21 mouse cellular contexts compared by ENCODE assay signal in genomic region chr17:7221310-7221709, GRCm38 (mm10). TPM values are rescaled to one million over a fixed set of nuclear protein-coding genes. Genes with fewer than 3 reads are reported as not detected.
A peak's percentile ranks its signal among the peaks of the same experiment; 100 is the strongest.
DNase-seq lines count a peak whose midpoint lies in the region; ATAC-seq and TF ChIP-seq lines count a peak whose summit lies in the region.
"Had no signal": no experiment of that assay in that cellular context is flagged by ENCODE, and none has a peak within 500 bp of the region (broad histone marks: within the 10 kb centered on the region; RNA-seq: fewer than 3 reads in every experiment).

No protein-coding gene starts in this region.

- no peaks in the 10 kb centered on the region for H3K9me3 ChIP-seq in forebrain, embryonic 15.5 days
- H3K9me3 ChIP-seq in forebrain, postnatal 0 days (ENCODE audit: low read length): no peaks in the 10 kb centered on the region
- H3K9me3 ChIP-seq in hindbrain, embryonic 10.5 days: no peaks in the 10 kb centered on the region
- no peaks in the 10 kb centered on the region for H3K9me3 ChIP-seq in hindbrain, embryonic 16.5 days (ENCODE audit: control insufficient read depth, low read length)
- H3K9me3 ChIP-seq in midbrain, embryonic 10.5 days (replicated peaks): no peaks in the 10 kb centered on the region
- no peaks in the 10 kb centered on the region for H3K9me3 ChIP-seq in midbrain, embryonic 16.5 days (replicated peaks; ENCODE audit: control insufficient read depth, low read length, poor library complexity, severe bottlenecking)
- H3K9me3 ChIP-seq: intestine, embryonic 15.5 days had no signal

- no peak overlapping the region for H3K9ac ChIP-seq in forebrain, embryonic 15.5 days (replicated peaks)
- H3K9ac ChIP-seq in forebrain, postnatal 0 days: no peak overlapping the region
- no peak overlapping the region for H3K9ac ChIP-seq in hindbrain, embryonic 16.5 days (ENCODE audit: low read depth, low read length)
- H3K9ac ChIP-seq in midbrain, embryonic 16.5 days (ENCODE audit: low read depth, low read length): no peak overlapping the region
- H3K9ac ChIP-seq: heart, embryonic 13.5 days; hindbrain, embryonic 14.5 days; intestine, embryonic 15.5 days had no signal

- H3K4me1 ChIP-seq in forebrain, embryonic 15.5 days: peaks cover 28% of the 10 kb centered on the region
- peaks cover 14% of the 10 kb centered on the region for H3K4me1 ChIP-seq in forebrain, postnatal 0 days (ENCODE audit: insufficient read depth)
- H3K4me1 ChIP-seq in hindbrain, embryonic 10.5 days (replicated peaks): peaks cover 19% of the 10 kb centered on the region; the same call in 1 of the 2 replicates
- peaks cover 20% of the 10 kb centered on the region for H3K4me1 ChIP-seq in hindbrain, embryonic 16.5 days (ENCODE audit: control insufficient read depth, insufficient read depth, low read depth, low read length)
- H3K4me1 ChIP-seq in midbrain, embryonic 10.5 days: peaks cover 15% of the 10 kb centered on the region
- H3K4me1 ChIP-seq in midbrain, embryonic 16.5 days (ENCODE audit: control insufficient read depth, insufficient read depth, low read length): peaks cover 16% of the 10 kb centered on the region

- no peaks in the 10 kb centered on the region for H3K27me3 ChIP-seq in forebrain, embryonic 15.5 days
- H3K27me3 ChIP-seq in forebrain, postnatal 0 days (ENCODE audit: insufficient read depth, low read length): no peaks in the 10 kb centered on the region
- H3K27me3 ChIP-seq in hindbrain, embryonic 10.5 days (ENCODE audit: insufficient read depth, poor library complexity, severe bottlenecking): no peaks in the 10 kb centered on the region
- H3K27me3 ChIP-seq in hindbrain, embryonic 16.5 days (replicated peaks; ENCODE audit: control insufficient read depth, insufficient read depth, low read length): no peaks in the 10 kb centered on the region
- no peaks in the 10 kb centered on the region for H3K27me3 ChIP-seq in midbrain, embryonic 10.5 days (ENCODE audit: low read depth, poor library complexity, severe bottlenecking)
- H3K27me3 ChIP-seq in midbrain, embryonic 16.5 days (ENCODE audit: control insufficient read depth, insufficient read depth, low read depth, low read length): no peaks in the 10 kb centered on the region
- H3K27me3 ChIP-seq: heart, embryonic 13.5 days; intestine, embryonic 15.5 days had no signal

- ATAC-seq in forebrain, embryonic 15.5 days (replicated peaks): no peak
- ATAC-seq in forebrain, postnatal 0 days: no peak
- ATAC-seq in hindbrain, embryonic 16.5 days: no peak
- no peak for ATAC-seq in midbrain, embryonic 16.5 days
- ATAC-seq: activated CD4-positive, CD25-positive, alpha-beta regulatory T cell, adult 4 months; CD4-positive, CD25-positive, alpha-beta regulatory T cell, adult 4 months; intestine, embryonic 15.5 days had no signal

- H3K4me3 ChIP-seq in forebrain, embryonic 15.5 days: no peak overlapping the region
- no peak overlapping the region for H3K4me3 ChIP-seq in forebrain, postnatal 0 days (ENCODE audit: low read depth, low read length)
- H3K4me3 ChIP-seq in hindbrain, embryonic 10.5 days: no peak overlapping the region
- no peak overlapping the region for H3K4me3 ChIP-seq in hindbrain, embryonic 16.5 days (ENCODE audit: low read length)
- H3K4me3 ChIP-seq in midbrain, embryonic 10.5 days: no peak overlapping the region
- no peak overlapping the region for H3K4me3 ChIP-seq in midbrain, embryonic 16.5 days (ENCODE audit: low read depth, low read length)
- H3K4me3 ChIP-seq: heart, embryonic 13.5 days; intestine, embryonic 15.5 days had no signal

- H3K36me3 ChIP-seq in forebrain, embryonic 15.5 days: no peaks in the 10 kb centered on the region
- no peaks in the 10 kb centered on the region for H3K36me3 ChIP-seq in forebrain, postnatal 0 days (ENCODE audit: insufficient read depth)
- H3K36me3 ChIP-seq in hindbrain, embryonic 10.5 days: 0 out of 2 replicates have a peak, but pooled peaks cover 3% of the 10 kb centered on the region
- no peaks in the 10 kb centered on the region for H3K36me3 ChIP-seq in hindbrain, embryonic 16.5 days (ENCODE audit: control insufficient read depth, insufficient read depth, low read length)
- H3K36me3 ChIP-seq in midbrain, embryonic 10.5 days: no peaks in the 10 kb centered on the region
- H3K36me3 ChIP-seq in midbrain, embryonic 16.5 days (ENCODE audit: control insufficient read depth, insufficient read depth, low read length): no peaks in the 10 kb centered on the region
- H3K36me3 ChIP-seq: intestine, embryonic 15.5 days had no signal

- TF ChIP-seq CTCF in forebrain, postnatal 0 days (IDR thresholded peaks at IDR 0.05; ENCODE audit: low read depth): no peak

- WGBS in forebrain, embryonic 15.5 days: 90% methylated on average over 4 of the region's 4 CpGs
- 93% methylated on average over 4 of the region's 4 CpGs for WGBS in forebrain, postnatal 0 days
- whole genome bisulfite sequencing in hindbrain, embryonic 10.5 days: 88% methylated on average over 4 of the region's 4 CpGs
- 85% methylated on average over 4 of the region's 4 CpGs for WGBS in hindbrain, embryonic 16.5 days
- 86% methylated on average over 4 of the region's 4 CpGs for WGBS in midbrain, embryonic 10.5 days
- 94% methylated on average over 4 of the region's 4 CpGs for WGBS in midbrain, embryonic 16.5 days

- peak overlapping the region; percentile 57; the same call in 1 of the 2 replicates for H3K27ac ChIP-seq in forebrain, embryonic 15.5 days (replicated peaks)
- no peak overlapping the region for H3K27ac ChIP-seq in forebrain, postnatal 0 days (ENCODE audit: low read depth, low read length)
- peak overlapping the region; percentile 45 for H3K27ac ChIP-seq in hindbrain, embryonic 10.5 days
- no peak overlapping the region for H3K27ac ChIP-seq in hindbrain, embryonic 16.5 days (ENCODE audit: low read depth, low read length)
- H3K27ac ChIP-seq in midbrain, embryonic 10.5 days (replicated peaks): 0 out of 2 replicates have a peak overlapping the region, but pooled peaks have one; percentile 49
- H3K27ac ChIP-seq in midbrain, embryonic 16.5 days (ENCODE audit: low read length): no peak overlapping the region
- H3K27ac ChIP-seq: heart, embryonic 13.5 days; hindbrain, embryonic 14.5 days; intestine, embryonic 15.5 days had no signal

- H3K4me2 ChIP-seq in forebrain, embryonic 15.5 days (replicated peaks): no peak overlapping the region
- no peak overlapping the region for H3K4me2 ChIP-seq in forebrain, postnatal 0 days (ENCODE audit: low read depth)
- no peak overlapping the region for H3K4me2 ChIP-seq in hindbrain, embryonic 16.5 days (ENCODE audit: low read length)
- no peak overlapping the region for H3K4me2 ChIP-seq in midbrain, embryonic 16.5 days (ENCODE audit: low read length)
- H3K4me2 ChIP-seq: heart, embryonic 13.5 days; hindbrain, embryonic 14.5 days; intestine, embryonic 15.5 days had no signal

- no peak for DNase-seq in forebrain, postnatal 0 days
- DNase-seq in hindbrain, embryonic 10.5 days (ENCODE audit: low spot score): no peak
- DNase-seq in midbrain, embryonic 10.5 days (ENCODE audit: low spot score): no peak
- no peak for DNase-seq in adrenal gland, adult 2 months
- DNase-seq: adrenal gland, postnatal 10 days; adrenal gland, postnatal 36 days; cerebellum, adult 18-20 months; cerebellum, adult 9-10 months; cerebellum, postnatal 14 days; gastrocnemius, postnatal 25 days; heart, adult 18-20 months; kidney, adult 11 months; kidney, adult 8-10 months had no signal

RNA-seq across cellular contexts. Expression of gene Rps6ka2, which starts 51.4 kb away (rescaled TPM):
- 23.0 and 25.0 TPM in 2 replicates for polyA plus RNA-seq in forebrain, embryonic 15.5 days (2015; fragmentation: Nextera tagmentation; extraction: Ambion mirVana)
- total RNA-seq in forebrain, postnatal 0 days (2014; rRNA removed): 28.2 and 40.7 TPM in 2 replicates
- polyA plus RNA-seq in forebrain, postnatal 0 days (2015; fragmentation: Nextera tagmentation; extraction: Ambion mirVana): 12.0 and 16.8 TPM in 2 replicates
- 25.6 and 31.3 TPM in 2 replicates for polyA plus RNA-seq in hindbrain, embryonic 10.5 days (2016; fragmentation: Nextera tagmentation; extraction: Ambion mirVana)
- polyA plus RNA-seq in hindbrain, embryonic 16.5 days (2015; fragmentation: Nextera tagmentation; extraction: Ambion mirVana): 18.7 and 20.9 TPM in 2 replicates
- polyA plus RNA-seq in midbrain, embryonic 10.5 days (2016; fragmentation: Nextera tagmentation; extraction: Ambion mirVana): 21.4 and 24.4 TPM in 2 replicates
- 19.6 and 22.1 TPM in 2 replicates for polyA plus RNA-seq in midbrain, embryonic 16.5 days (2015; fragmentation: Nextera tagmentation; extraction: Ambion mirVana)
- 10 to 100 TPM; 10.6 to 18.2 TPM for total RNA-seq in adrenal gland, adult 2 months (2021)
- 7.6 and 10.2 TPM in 2 replicates for polyA plus RNA-seq in adrenal gland, adult 2 months (2012; rRNA removed)

Comparison
In these comparisons a context has a peak if more than half of its experiments do, and no peak if none do; other contexts are left out.
1. H3K27ac ChIP-seq: peak in forebrain, embryonic 15.5 days (single experiment), hindbrain, embryonic 10.5 days (single experiment) and midbrain, embryonic 10.5 days (single experiment); none in forebrain, postnatal 0 days (single experiment), hindbrain, embryonic 16.5 days (single experiment) and midbrain, embryonic 16.5 days (single experiment).